Mouse (Mus musculus): ENCODE measurements around the gene Hnf1b. TPM values are rescaled to one million over a fixed set of nuclear protein-coding genes. Genes with fewer than 3 reads are reported as not detected.

The Hnf1b gene
- under 1 TPM in 1 of 2 experiments, not detected in 1; 0.26 TPM for total RNA-seq (2021)
- long read RNA-seq, experiment 1: 0 reads
- long read RNA-seq, experiment 2: 0 reads

- no peak for DNase-seq (ENCODE audit: low spot score in 2 of 2)
Measured at GRCm38 (mm10) chr11:83849529-83850335, at the start of gene Hnf1b. TSS of gene Hnf1b (plus strand) at chr11:83850063.

DNA sequence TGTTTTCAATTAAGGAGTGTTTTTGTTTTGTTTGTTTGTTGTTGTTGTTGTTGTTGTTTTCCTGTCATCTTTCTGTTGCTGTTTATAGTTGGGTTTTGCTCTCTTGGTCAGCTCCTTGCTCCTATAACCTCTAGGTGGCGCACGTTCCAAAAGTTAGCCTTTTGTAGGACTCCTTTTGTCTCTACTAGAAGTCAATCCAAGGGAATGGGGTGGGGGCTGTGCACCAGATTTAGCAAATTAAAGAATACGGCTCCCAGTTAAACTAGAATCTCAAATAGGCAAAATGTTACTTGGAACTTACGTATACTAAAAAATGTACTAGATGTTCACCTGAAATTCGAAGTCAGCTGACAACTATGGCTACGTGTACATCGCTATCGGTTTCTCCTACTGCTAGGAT is 47.7 kb upstream of the Hnf1b start:
- no peak for DNase-seq (ENCODE audit: low spot score in 2 of 2)

GRCm38 (mm10) chr11:83802581-83802980 is 47.3 kb upstream of the Hnf1b start:
- no peak for DNase-seq (ENCODE audit: low spot score in 2 of 2)

- DNase-seq (ENCODE audit: low spot score in 2 of 2): no peak
Measured at GRCm38 (mm10) chr11:83810441-83810840, 39.4 kb upstream of the Hnf1b start.

DNA sequence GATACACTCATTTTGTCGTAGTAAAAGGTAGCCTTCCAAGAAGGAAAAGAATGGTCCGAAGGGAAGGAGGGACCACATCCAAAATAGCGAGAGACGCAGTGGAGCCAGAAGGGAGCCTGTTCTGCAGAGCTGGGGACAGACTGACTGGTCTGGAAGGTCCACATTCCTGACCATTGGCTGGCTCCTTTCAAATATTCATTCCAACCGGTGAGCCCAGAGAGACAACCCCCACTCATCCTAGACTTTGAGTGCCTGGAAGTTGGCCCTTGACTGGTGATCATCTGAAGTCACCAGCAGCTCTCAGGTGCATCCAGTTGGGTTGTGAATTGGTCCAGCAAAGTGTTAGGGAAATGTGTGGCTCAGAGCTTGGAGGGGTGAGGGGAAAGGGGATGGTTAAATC is 34.7 kb upstream of the Hnf1b start:
- no peak for DNase-seq (ENCODE audit: low spot score in 2 of 2)

DNA sequence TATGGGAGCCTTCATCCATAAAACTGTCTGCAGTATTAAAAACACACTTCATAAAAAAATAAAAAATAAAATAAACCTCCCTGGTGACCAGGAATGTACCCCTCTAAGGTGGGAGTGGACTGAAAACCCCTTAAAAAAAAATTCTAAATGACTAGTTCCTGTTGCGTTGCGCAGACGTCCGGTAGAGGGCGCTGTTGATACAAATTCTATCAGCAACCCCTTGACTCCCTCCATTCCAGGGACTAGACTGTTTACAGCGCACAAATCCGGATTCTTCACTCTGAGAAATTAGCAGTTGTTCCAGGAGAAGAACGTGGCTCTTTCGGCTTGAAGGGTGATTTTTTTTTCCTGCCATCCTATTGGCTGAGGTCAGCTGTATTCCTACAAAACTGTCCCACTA is 34.2 kb upstream of the Hnf1b start:
- DNase-seq (ENCODE audit: low spot score in 2 of 2): peak in 1 of 2 experiments; percentile 56

- DNase-seq (ENCODE audit: low spot score in 2 of 2): no peak
Measured at GRCm38 (mm10) chr11:83817048-83817447, 32.8 kb upstream of the Hnf1b start.

DNA sequence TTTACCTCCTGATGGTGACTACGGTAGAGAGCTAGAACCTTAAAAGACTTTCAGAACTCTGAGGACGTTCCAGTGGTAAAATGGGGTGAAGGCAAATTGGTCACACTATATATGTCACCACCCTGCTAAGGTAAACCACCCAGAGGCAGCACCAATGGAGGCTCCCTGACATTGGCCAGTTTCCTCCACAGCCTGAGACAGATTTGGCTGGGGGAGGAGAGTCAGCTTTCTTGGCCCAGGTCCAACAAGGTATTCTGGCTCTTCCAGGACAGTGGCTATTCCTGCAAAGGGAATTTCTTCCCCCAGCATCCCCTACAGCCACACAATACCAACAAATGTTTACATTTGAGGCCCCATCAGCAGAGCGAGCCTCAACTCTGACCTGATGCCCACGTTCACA is 31.9 kb upstream of the Hnf1b start:
- no peak for DNase-seq (ENCODE audit: low spot score in 2 of 2)

DNA sequence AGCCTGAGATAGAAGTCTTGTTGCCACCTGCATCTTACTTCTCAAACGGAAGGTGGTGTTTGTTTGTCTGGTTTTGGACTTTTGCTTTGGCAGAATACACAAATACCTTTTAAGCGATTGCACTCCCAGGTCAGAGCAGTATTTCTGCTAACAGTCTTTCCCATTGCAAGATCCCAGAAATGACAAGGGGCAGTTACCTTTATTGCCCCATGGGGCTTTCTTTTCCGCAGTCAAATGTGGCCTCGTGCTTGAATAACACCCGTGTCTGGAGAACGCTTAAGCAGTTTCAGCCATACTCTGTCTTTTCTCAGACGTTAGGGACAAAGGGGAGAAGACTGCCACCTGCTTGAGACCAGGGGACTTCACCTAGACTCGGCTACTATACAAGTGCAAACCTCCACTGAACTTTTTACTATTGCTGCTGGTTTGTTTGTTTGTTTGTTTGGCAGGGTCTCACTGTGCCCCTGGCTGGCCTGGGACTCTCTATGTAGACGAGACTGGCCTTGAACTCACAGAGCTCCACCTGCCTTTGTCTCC is 31.2 kb upstream of the Hnf1b start:
- no peak for DNase-seq (ENCODE audit: low spot score in 2 of 2)

DNA sequence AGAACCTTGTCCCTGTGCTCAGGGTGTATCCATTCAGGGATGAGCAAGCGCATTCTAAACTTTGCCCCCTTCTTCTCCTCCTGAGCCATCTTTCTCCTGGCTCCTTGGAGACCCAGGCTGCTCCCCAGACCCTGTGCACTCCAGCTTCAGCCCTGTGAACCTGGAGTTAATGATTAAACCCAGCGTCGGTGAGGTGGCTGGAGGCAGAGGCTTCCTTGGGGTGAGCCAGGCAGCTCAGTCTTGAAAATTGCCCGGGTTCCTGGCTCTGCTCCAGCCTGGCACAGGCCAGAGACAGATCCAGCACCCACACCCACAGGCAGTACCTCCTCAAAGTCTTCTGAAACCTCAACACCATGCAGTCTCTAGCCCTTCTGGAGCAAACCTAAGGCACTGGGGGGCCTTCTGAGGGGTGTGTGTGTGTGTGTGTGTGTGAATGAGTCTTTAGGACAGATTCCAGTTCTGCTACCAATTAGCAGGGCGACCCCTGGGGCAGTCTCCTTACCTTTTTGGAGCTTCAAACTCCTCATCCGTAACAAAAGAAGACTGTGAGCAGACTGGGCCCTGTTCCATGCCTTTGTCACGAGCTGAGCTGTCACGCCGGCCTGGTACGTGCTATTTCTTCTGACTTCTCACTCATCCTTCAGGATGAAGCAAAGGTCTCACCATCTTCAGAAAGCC is 29.9 kb upstream of the Hnf1b start:
- no peak for DNase-seq (ENCODE audit: low spot score in 2 of 2)

DNA sequence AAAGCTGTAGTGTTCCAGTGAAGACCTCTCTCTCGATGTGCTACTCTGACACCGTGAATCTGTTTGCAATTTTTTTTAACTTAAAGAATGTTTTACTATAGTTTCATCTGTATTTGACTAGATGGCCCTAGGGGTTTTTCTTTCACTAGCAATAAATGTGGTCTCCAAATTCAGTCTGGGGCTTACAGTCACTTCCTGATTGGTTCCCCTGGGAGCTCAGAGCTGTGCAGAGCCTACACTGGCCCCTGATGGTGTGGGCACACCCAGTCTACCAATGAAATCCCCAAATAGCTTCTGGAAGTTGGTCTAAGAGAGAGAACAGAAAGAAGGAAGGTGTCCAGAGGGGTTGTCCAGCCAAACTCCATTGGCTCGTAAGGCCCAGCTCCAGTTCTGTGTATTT is 23.7 kb upstream of the Hnf1b start:
- no peak for DNase-seq (ENCODE audit: low spot score in 2 of 2)

DNA sequence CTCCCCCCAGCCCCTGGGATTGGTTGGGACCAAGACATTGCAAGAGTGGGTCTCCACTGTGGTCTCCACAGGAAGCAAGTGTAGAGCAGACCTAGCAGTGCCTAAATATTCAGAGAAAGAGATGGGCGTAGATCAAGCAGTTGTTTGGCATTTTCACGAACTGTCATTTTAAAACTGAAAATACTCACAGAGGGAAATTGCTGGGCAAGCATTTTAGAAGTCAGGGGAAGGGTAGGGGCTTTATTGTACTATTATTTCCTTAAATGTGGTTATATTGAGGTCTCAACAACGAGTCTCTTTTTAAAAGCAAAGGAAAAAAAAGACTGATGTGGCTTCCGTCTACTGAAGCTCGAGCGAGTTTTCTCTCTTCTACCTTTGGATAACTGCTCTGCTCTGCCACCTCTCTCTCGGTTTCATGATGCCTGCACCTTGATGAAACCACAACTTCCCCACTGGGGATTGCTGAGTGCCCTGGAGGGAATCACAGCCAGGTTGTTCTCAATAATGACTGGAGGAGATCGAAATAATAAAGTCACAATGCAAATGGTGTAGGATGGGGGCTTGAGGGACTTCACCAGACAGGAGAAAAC is 21.2 kb upstream of the Hnf1b start:
- no peak for DNase-seq (ENCODE audit: low spot score in 2 of 2)

GRCm38 (mm10) chr11:83832389-83832788 is 17.5 kb upstream of the Hnf1b start:
- DNase-seq (ENCODE audit: low spot score in 2 of 2): no peak

DNA sequence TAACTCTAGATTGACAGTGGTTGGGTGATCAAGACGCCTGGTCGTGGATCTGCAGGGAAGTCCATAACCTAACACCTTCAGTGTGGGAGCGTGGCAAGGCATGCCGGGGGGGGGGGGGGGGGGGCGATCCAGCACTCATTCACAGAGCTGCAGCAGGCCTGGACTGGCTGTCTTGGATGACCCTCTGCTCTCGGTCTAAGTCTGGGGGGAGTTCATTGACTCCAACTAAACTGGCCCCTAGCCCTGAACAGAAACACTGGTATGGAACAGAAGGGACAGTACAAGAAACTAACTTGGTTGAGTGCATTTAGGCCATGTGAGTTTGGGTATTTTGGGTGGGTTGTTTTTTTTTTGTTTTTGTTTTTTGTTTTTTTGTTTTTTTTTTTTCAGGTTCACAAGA is 16.3 kb upstream of the Hnf1b start:
- DNase-seq (ENCODE audit: low spot score in 2 of 2): no peak

DNA sequence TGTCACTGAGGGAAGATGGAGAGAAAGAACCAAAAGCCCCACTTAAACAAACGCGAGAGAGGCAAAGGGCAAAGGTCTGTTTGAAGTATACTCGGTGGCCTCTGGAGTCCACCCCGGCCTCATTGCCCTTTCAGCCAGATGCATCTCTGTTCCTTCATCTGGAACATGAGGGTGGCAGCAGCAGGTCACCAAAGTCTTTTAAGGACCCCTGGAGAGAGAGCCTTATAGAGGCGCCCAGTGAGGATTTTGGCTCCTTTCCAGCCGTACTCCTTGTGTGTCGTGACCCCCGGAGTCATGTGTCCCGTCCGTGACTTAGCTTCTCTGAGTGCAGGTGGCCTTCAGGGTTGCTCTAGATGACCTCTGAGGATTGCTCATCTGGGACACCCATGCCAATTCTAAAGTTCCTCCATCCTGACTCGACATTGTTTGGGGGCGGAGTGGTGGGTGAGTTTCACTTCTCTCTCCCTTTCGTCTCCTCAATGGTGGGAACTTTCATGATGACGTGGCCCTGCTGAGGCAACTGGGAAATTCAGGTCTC is 15.8 kb upstream of the Hnf1b start:
- no peak for DNase-seq (ENCODE audit: low spot score in 2 of 2)

DNA sequence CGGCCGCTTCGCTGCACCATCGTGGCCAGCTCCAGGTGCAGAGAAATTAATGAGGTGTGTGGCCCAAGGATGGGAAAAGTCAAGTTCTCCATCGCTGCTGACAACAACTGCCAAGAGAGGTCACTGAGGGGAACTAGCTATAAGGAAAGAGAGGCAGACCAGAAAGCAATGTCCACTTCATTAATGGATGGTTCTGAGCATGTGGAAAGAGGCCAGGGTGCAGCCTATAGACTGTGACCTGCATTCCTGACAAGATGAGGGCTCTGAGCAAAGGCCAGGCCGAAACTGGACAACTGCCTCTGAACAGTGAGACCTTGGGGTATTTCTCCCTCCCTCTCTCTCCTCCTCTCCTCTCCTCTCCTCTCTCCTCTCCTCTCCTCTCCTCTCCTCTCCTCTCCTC is 10.4 kb upstream of the Hnf1b start:
- no peak for DNase-seq (ENCODE audit: low spot score in 2 of 2)

DNA sequence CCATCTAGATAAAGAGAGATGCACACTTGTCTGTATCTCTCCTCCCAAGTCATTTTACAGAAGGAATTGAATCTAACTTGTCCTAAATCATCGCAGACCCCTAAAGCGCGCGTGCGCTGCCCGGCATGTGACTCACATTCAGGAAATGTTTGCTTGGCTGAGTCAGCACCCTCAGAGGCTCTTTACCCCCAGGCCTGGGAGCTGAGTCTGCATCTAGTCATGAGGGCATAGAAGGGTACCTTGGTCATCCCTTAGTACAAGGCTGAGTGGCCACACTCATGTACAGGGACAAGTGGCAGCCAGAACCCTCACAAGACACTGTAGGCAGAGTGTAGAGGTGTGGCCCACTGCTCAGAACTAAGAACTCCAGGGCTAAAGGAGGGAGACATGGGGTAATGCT is 6.3 kb upstream of the Hnf1b start:
- no peak for DNase-seq (ENCODE audit: low spot score in 2 of 2)

GRCm38 (mm10) chr11:83850586-83851272 is 866 bp downstream of the Hnf1b start:
- DNase-seq (ENCODE audit: low spot score in 2 of 2): no peak

DNA sequence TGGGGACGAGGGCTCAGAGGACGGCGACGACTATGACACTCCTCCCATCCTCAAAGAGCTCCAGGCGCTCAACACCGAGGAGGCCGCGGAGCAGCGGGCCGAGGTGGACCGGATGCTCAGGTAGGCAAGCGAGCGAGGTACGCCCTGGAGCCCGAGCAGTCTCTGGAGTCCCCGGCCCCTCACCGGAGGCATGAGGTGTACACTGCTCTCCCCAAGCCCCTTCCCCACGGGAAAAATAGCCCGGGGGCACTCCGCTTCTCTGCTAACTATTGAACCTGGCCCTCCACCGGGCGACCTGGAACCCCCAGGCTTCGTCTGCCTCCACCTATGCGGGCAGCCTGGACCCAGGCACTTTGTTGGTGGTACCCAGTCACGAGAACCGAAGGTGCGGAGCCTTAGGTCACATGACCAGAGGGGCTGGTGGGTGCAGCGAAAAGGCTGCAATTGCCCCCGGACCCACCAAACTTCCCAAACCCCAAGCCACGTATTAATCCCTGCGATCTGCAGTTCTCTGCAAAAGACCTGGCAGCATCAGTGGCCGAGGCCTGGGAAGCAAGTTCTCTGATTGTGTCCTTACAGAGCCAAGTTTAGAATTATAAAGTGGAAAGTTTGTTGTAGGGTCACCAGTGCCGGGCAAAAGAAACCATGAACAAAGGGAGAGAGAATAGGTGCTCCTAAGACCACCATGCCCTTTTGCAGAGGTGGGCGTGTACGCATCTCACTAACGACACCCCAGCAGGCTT is 1.6 kb downstream of the Hnf1b start:
- DNase-seq (ENCODE audit: low spot score in 2 of 2): no peak

DNA sequence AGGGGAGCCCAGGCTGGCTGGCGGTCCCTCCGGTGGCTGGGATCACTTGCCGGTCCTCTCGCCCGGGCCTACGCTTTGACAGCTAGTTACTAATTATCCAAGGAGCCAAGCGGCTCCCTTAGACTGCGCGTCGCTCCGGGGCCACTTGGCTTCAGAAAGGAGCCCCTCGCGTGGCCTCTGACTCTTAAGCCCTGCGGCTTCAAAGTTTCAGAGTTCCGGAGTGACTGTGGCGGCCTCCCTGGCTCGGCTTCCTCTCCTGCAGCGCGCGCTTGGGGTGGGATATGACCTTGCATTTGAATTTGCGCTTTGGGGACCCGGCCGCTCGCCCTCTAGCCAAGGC is 2.1 kb downstream of the Hnf1b start:
- no peak for DNase-seq (ENCODE audit: low spot score in 2 of 2)

All from gastrocnemius, postnatal 4 days (tissue).